Mouse (Mus musculus) forebrain, embryonic 14.5 days (tissue): ENCODE data around the gene Cmah. TPM values are rescaled to one million over a fixed set of nuclear protein-coding genes. Genes with fewer than 3 reads are reported as not detected.

Experiments used
- ATAC-seq: fragments of 200-750 bp; cut with Nextera tagmentation; 2 replicates; pipeline ENCODE4 v1.8.0; 2017; ENCODE audit warnings: mild to moderate bottlenecking, moderate library complexity
- DNase-seq: peaks from one replicate; pipeline ENCODE4 v3.0.0-alpha.2; 2015; ENCODE audit warnings: low spot score
- H3K27ac ChIP-seq: fragments of 300-500 bp; sonication (generic); 2 replicates; pipeline ENCODE4 v1.5.1; 2014; ENCODE audit warnings: low read depth, mild to moderate bottlenecking, control low read depth, low read length, moderate library complexity
- H3K27me3 ChIP-seq: fragments of 300-500 bp; sonication (generic); replicated peaks from 2 replicates; pipeline ENCODE4 v1.6.1; 2014; ENCODE audit warnings: low read length, control low read depth, mixed read lengths; ENCODE audit not compliant: control insufficient read depth, insufficient read depth
- H3K36me3 ChIP-seq: fragments of 300-500 bp; sonication (generic); 2 replicates; pipeline ENCODE4 v1.6.1; 2014; ENCODE audit warnings: low read length, control low read depth; ENCODE audit not compliant: control insufficient read depth, insufficient read depth
- H3K4me1 ChIP-seq: fragments of 300-500 bp; sonication (generic); 2 replicates; pipeline ENCODE4 v1.6.1; 2014; ENCODE audit warnings: antibody characterized with exemption, low read length, control low read depth; ENCODE audit not compliant: control insufficient read depth, insufficient read depth
- H3K4me2 ChIP-seq: fragments of 300-500 bp; sonication (generic); 2 replicates; pipeline ENCODE4 v1.6.1; 2014; ENCODE audit warnings: mild to moderate bottlenecking, control low read depth, low read length
- H3K4me3 ChIP-seq: fragments of 300-500 bp; sonication (generic); 2 replicates; pipeline ENCODE4 v1.5.1; 2014; ENCODE audit warnings: low read depth, low read length, control low read depth
- H3K9ac ChIP-seq: fragments of 300-500 bp; sonication (generic); 2 replicates; pipeline ENCODE4 v1.6.1; 2014; ENCODE audit warnings: mild to moderate bottlenecking, low read length, control low read depth, moderate library complexity
- H3K9me3 ChIP-seq: fragments of 300-500 bp; sonication (generic); replicated peaks from 2 replicates; pipeline ENCODE4 v1.6.1; 2016; ENCODE audit warnings: low read length, control low read depth, mixed read lengths; ENCODE audit not compliant: control insufficient read depth
- WGBS: fragments of 180-500 bp; shearing (Covaris S2); extraction: QIAGEN DNeasy Blood & Tissue Kit; methylation state at CpG from one replicate; pipeline ENCODE4 v1.1.7; 2014; 5-methylcytosine and 5-hydroxymethylcytosine counted together
- polyA plus RNA-seq: library from polyadenylated mRNA; unstranded; fragments of >200 nt; fragmentation: Nextera tagmentation; extraction: Ambion mirVana; gene quantifications from 2 replicates; pipeline ENCODE4 v1.2.1, GENCODE M21; 2014

Cmah gene
- polyA plus RNA-seq, 1 experiment from 2014 or later = 0.20 TPM

DNA sequence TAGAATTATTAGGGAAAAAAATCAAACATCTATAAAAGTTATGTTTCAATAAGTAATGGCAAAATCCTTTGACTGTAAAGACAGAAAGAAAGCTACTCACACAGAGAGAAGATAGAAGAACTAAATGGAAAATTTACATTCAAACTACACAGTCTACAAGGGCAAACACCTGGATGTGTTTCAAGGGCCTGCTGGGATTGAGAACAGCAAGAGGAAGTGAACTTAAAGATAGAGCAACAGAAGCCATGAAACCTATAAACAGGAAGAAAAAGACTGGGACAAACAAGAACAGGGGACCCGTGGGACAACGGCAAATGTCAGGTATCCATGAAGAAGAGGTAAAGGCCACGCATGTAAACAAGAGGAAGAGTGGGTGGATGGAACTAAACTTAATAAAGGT lies 118.0 kb downstream of the Cmah start:
- no peaks in the 10 kb centered on the region for H3K27me3 ChIP-seq
- ATAC-seq = no peak
- no peaks in the 10 kb centered on the region for H3K36me3 ChIP-seq
- H3K4me2 ChIP-seq = no peak overlapping the region
- H3K4me3 ChIP-seq = no peak overlapping the region
- WGBS = 95% methylated on average over 3 of the region's 3 CpGs
- H3K4me1 ChIP-seq = no peaks in the 10 kb centered on the region
- no peak overlapping the region for H3K27ac ChIP-seq
- DNase-seq = no peak
- H3K9me3 ChIP-seq = no peaks in the 10 kb centered on the region
- no peak overlapping the region for H3K9ac ChIP-seq

DNA sequence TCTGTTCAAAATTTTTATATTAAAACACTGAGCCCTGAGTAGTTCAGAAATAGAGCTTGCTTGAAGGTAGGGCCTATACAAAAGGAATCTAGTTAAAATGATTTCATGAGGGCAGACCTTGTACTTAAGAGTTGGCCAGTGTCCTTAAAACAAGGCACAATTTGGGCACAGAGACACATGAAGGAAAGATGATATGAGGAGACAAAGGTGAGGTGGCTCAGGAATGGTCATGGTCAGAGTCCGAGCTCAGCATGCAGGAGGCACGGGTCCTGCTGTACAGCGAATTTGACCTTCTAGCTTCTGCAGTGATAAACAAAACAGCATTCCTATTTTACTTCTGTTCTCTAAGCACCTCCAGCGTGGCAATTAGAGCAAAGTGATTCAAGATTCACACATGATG lies 118.9 kb downstream of the Cmah start:
- DNase-seq (no peak), ATAC-seq (no peak)
- Histone ChIP-seq H3K4me1 (no peaks in the 10 kb centered on the region), H3K36me3 (no peaks in the 10 kb centered on the region), H3K9ac (no peak overlapping the region), H3K4me3 (no peak overlapping the region), H3K4me2 (no peak overlapping the region), H3K27ac (no peak overlapping the region), H3K9me3 (no peaks in the 10 kb centered on the region), H3K27me3 (no peaks in the 10 kb centered on the region)
- 80% methylated on average over 4 of the region's 4 CpGs for WGBS

DNA sequence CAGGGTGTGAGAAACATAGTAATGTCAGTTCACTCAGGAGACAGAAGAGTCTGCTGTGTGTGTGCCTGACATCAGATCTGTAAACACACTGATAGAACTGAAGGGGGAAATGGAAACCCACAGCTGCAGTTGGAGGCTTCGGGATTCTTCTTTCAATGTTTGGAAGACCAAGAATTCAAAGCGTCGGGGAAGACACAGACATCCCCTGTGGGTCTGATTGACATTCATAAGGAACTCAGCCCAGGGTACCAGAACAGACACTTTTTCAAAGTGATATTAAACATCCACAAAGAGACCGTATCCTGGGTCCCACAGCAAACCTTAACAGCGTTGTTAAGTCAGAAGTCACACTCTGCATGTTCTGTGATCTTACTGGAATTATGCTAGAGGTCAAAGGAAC lies 119.8 kb downstream of the Cmah start:
- Histone ChIP-seq H3K27ac (no peak overlapping the region), H3K9ac (no peak overlapping the region), H3K4me2 (no peak overlapping the region), H3K36me3 (no peaks in the 10 kb centered on the region), H3K27me3 (no peaks in the 10 kb centered on the region), H3K9me3 (no peaks in the 10 kb centered on the region), H3K4me1 (no peaks in the 10 kb centered on the region), H3K4me3 (no peak overlapping the region)
- 88% methylated on average over 5 of the region's 5 CpGs for WGBS
- DNase-seq = no peak
- no peak for ATAC-seq

DNA sequence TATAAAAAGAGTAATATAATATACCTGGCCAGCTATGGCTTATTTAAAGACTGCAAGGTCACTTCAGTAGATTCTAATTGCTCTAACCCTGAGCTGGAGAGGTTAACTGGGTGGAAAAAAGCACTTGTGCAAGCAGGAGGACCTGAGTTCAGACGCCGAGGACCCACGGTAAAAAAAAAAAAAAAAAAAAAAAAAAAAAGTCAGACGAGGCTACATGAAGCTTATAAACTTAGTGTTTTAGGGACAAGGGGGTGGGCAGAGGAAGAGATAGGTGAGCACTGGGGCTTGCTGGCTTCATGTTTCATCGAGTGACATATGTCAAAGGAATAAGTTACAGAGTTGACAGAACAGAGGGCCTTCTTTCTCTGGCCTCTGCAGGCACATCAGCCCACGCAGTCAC lies 121.4 kb downstream of the Cmah start:
- DNase-seq = no peak
- no peak for ATAC-seq
- WGBS = 83% methylated on average over 6 of the region's 6 CpGs
- H3K4me3 ChIP-seq = no peak overlapping the region
- no peaks in the 10 kb centered on the region for H3K36me3 ChIP-seq
- H3K27ac ChIP-seq = no peak overlapping the region
- no peaks in the 10 kb centered on the region for H3K27me3 ChIP-seq
- no peaks in the 10 kb centered on the region for H3K9me3 ChIP-seq
- no peaks in the 10 kb centered on the region for H3K4me1 ChIP-seq
- H3K4me2 ChIP-seq = no peak overlapping the region
- no peak overlapping the region for H3K9ac ChIP-seq

DNA sequence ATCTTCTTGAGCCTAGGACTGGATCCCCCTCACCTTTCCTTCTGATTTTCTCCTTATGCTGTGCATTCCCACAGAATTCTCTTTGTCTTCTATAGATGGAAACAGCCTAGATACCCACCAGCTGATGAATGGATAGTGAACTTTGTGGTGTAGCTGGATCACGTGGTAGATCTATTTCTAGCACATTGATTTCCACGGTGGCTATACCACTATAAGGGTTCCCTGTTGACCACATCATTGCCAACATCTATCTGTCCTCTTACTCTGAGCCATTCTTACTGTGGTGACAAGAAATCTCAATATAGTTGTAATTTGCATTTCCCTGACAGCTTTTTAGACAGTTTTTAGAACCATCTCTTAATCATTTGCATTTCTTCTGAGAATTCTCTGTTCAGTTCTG lies 124.3 kb downstream of the Cmah start:
- no peaks in the 10 kb centered on the region for H3K9me3 ChIP-seq
- ATAC-seq = no peak
- WGBS = 83% methylated on average over 2 of the region's 2 CpGs

DNA sequence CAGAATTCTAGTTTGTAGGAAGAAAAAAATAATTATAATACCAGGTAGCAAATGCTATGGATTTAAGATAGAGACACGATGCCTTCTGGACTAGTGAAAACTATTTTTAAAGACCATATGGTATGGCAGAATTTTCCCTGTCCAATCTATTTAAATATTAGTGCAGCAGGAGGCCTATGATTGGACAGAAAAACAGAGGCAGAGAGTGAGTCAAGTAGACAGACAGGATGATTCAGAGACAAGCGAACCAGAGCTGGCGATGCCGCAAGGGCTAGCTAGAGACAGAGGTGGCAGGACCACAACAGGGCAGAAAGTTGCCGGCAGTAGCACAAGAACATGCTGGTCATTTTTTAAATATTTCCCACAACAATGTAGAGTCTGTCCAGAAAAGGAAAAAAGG lies 126.5 kb downstream of the Cmah start:
- 94% methylated on average over 5 of the region's 5 CpGs for WGBS

More for the DNA sequence above, 124.3 kb downstream of the Cmah start:
- H3K4me1 ChIP-seq = no peaks in the 10 kb centered on the region
- H3K27me3 ChIP-seq = no peaks in the 10 kb centered on the region
- H3K9ac ChIP-seq = no peak overlapping the region
- no peak overlapping the region for H3K4me3 ChIP-seq
- no peak overlapping the region for H3K27ac ChIP-seq
- H3K4me2 ChIP-seq = no peak overlapping the region
- DNase-seq = no peak
- H3K36me3 ChIP-seq = no peaks in the 10 kb centered on the region

DNA sequence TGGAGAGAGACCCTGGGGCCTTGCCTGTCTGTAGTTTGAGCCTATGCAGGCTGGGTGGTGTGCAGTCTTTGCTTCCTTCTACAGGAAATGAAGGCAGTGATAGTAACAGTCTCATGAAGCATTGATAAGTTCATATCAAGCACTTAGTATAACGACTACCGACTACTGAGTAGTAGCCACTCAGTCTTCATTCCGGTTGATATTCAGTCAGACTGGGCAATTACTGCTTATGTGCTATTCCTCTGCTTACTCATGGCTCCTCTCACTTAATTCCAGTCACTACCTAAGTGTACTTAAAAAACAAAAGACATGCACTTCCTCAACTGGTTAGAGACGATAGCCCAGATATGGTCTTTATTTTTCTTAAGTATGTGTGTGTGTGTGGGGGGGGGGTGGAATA lies 129.2 kb downstream of the Cmah start:
- Histone ChIP-seq H3K27me3 (no peaks in the 10 kb centered on the region), H3K36me3 (no peaks in the 10 kb centered on the region), H3K4me1 (no peaks in the 10 kb centered on the region), H3K4me2 (no peak overlapping the region), H3K9me3 (no peaks in the 10 kb centered on the region), H3K9ac (no peak overlapping the region), H3K27ac (no peak overlapping the region), H3K4me3 (no peak overlapping the region)
- no peak for DNase-seq
- WGBS = 85% methylated on average over 4 of the region's 4 CpGs
- no peak for ATAC-seq

More for the DNA sequence above, 126.5 kb downstream of the Cmah start:
- no peaks in the 10 kb centered on the region for H3K4me1 ChIP-seq
- no peaks in the 10 kb centered on the region for H3K27me3 ChIP-seq
- H3K36me3 ChIP-seq = no peaks in the 10 kb centered on the region
- no peak overlapping the region for H3K4me2 ChIP-seq
- H3K4me3 ChIP-seq = no peak overlapping the region
- H3K9ac ChIP-seq = no peak overlapping the region
- ATAC-seq (no peak), DNase-seq (no peak)
- no peaks in the 10 kb centered on the region for H3K9me3 ChIP-seq
- H3K27ac ChIP-seq = no peak overlapping the region

DNA sequence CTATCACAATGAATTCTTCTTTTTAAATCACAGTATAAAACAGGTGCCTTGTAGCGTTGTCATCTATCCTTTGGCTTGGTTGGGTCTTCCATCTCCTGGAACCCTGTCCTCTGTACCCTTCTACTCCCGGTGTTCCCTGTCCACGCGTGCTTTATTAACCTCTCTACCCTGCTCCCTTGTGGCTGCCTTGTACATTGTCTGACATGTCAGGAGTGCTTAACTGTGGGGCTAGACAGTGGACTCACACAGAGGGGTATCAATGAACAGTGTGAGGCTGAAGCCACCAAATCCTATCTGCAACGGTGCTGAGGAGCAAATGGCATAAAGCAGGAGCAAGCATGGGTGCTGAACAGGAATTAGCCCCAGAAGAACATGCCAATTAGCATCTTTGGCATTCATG lies 133.3 kb downstream of the Cmah start:
- Histone ChIP-seq H3K4me1 (no peaks in the 10 kb centered on the region), H3K9ac (no peak overlapping the region), H3K4me2 (no peak overlapping the region), H3K9me3 (no peaks in the 10 kb centered on the region), H3K36me3 (no peaks in the 10 kb centered on the region), H3K27me3 (no peaks in the 10 kb centered on the region), H3K27ac (no peak overlapping the region), H3K4me3 (no peak overlapping the region)
- WGBS = 86% methylated on average over 5 of the region's 5 CpGs
- ATAC-seq = no peak
- DNase-seq = no peak

DNA sequence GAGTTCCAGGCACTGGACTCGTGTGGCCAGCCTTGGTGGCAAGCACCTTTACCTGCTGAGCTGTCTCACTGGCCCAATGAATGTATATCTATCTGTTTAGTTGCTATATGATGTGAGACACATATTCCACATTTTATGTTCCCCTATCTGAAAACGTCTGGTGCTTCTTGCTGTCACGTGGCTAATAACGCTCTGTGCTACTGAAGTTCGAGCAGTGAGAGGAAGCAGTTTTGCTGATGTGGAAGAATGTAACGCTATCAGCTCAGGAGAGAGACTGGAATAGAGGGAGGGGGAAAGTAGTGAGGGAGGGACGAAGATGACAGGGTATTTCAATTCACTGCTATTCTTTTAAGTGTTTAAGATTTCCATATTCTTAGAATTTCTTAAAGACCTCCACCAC lies 136.6 kb downstream of the Cmah start:
- H3K27ac ChIP-seq = no peak overlapping the region
- no peak for DNase-seq
- H3K36me3 ChIP-seq = no peaks in the 10 kb centered on the region
- H3K9me3 ChIP-seq = no peaks in the 10 kb centered on the region
- no peaks in the 10 kb centered on the region for H3K4me1 ChIP-seq
- no peaks in the 10 kb centered on the region for H3K27me3 ChIP-seq
- no peak overlapping the region for H3K9ac ChIP-seq
- WGBS = 80% methylated on average over 7 of the region's 7 CpGs
- H3K4me2 ChIP-seq = no peak overlapping the region
- ATAC-seq = no peak
- H3K4me3 ChIP-seq = no peak overlapping the region

DNA sequence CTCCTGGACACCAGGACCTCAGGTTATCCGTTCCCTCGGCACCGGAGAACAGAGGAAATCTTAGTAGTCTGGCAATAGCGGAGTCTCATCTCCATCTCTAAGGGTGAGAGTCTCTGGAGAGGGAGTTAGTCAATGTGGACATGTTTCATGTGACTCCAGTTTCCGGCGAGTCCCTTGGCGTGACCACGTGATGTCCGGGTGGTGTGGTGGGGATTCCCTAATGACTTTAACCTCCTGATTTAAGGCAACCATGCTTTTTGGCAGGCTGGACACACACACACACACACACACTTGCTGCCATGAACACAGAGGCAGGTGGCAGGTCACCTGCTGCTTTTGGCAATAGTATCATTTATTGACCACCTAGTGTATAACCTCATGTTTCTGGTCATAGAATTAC lies 138.8 kb downstream of the Cmah start:
- 91% methylated on average over 9 of the region's 9 CpGs for WGBS
- Histone ChIP-seq H3K9me3 (no peaks in the 10 kb centered on the region), H3K27ac (no peak overlapping the region), H3K27me3 (no peaks in the 10 kb centered on the region), H3K36me3 (no peaks in the 10 kb centered on the region), H3K9ac (no peak overlapping the region), H3K4me3 (no peak overlapping the region), H3K4me2 (no peak overlapping the region), H3K4me1 (no peaks in the 10 kb centered on the region)
- DNase-seq (no peak), ATAC-seq (no peak)
